Mouse (Mus musculus) intestine, embryonic 16.5 days (tissue): ENCODE measurements around the gene Cdk15. TPM values are rescaled to one million over a fixed set of nuclear protein-coding genes. Genes with fewer than 3 reads are reported as not detected.

ENCODE experiments used
- ATAC-seq: fragments of 200-750 bp; cut with Nextera tagmentation; 2 replicates; pipeline ENCODE4 v1.8.0; 2017; ENCODE audit warnings: moderate TSS enrichment, moderate library complexity
- H3K27ac ChIP-seq: fragments of 300-500 bp; sonication (generic); 2 replicates; pipeline ENCODE4 v1.5.1; 2014; ENCODE audit warnings: mild to moderate bottlenecking, low read length
- H3K27me3 ChIP-seq: fragments of 300-500 bp; sonication (generic); replicated peaks from 2 replicates; pipeline ENCODE4 v1.6.1; 2014; ENCODE audit warnings: low read length, control low read depth, mixed read lengths; ENCODE audit not compliant: control insufficient read depth, insufficient read depth
- H3K36me3 ChIP-seq: fragments of 300-500 bp; sonication (generic); 2 replicates; pipeline ENCODE4 v1.6.1; 2014; ENCODE audit warnings: low read length, control low read depth; ENCODE audit not compliant: control insufficient read depth, insufficient read depth
- H3K4me1 ChIP-seq: fragments of 300-500 bp; sonication (generic); 2 replicates; pipeline ENCODE4 v1.6.1; 2014; ENCODE audit warnings: low read length, control low read depth, mixed read lengths; ENCODE audit not compliant: control insufficient read depth, insufficient read depth
- H3K4me2 ChIP-seq: fragments of 300-500 bp; sonication (generic); 2 replicates; pipeline ENCODE4 v1.6.1; 2014; ENCODE audit warnings: low read depth, low read length, control low read depth
- H3K4me3 ChIP-seq: fragments of 300-500 bp; sonication (generic); 2 replicates; pipeline ENCODE4 v1.5.1; 2014; ENCODE audit warnings: mild to moderate bottlenecking, low read length
- H3K9ac ChIP-seq: fragments of 300-500 bp; sonication (generic); 2 replicates; pipeline ENCODE4 v1.6.1; 2014; ENCODE audit warnings: low read depth, low read length
- H3K9me3 ChIP-seq: fragments of 300-500 bp; sonication (generic); 2 replicates; pipeline ENCODE4 v1.6.1; 2016; ENCODE audit warnings: low read length, control low read depth; ENCODE audit not compliant: control insufficient read depth
- WGBS: fragments of 180-500 bp; shearing (Covaris S2); extraction: QIAGEN DNeasy Blood & Tissue Kit; methylation state at CpG from one replicate; pipeline ENCODE4 v1.1.7; 2014; 5-methylcytosine and 5-hydroxymethylcytosine counted together
- polyA plus RNA-seq: library from polyadenylated mRNA; unstranded; fragments of >200 nt; fragmentation: Nextera tagmentation; extraction: Ambion mirVana; gene quantifications from 2 replicates; pipeline ENCODE4 v1.2.1, GENCODE M21; 2015

Cdk15 gene
- polyA plus RNA-seq, 1 experiment from 2014 or later: 0.26 TPM

GRCm38 (mm10) chr1:59268931-59269330 is 12.2 kb downstream of the Cdk15 start:
- ATAC-seq: no peak
- Histone ChIP-seq H3K4me1 (peaks cover 4% of the 10 kb centered on the region), H3K36me3 (no peaks in the 10 kb centered on the region), H3K27ac (no peak overlapping the region), H3K4me2 (no peak overlapping the region), H3K9ac (no peak overlapping the region), H3K27me3 (no peaks in the 10 kb centered on the region), H3K9me3 (no peaks in the 10 kb centered on the region), H3K4me3 (no peak overlapping the region)
- WGBS: 58% methylated on average over 8 of the region's 8 CpGs

- 85% methylated on average over 6 of the region's 6 CpGs for WGBS
- H3K36me3 ChIP-seq: no peaks in the 10 kb centered on the region
- no peak for ATAC-seq
These were observed 12.8 kb downstream of the Cdk15 start for GRCm38 (mm10) chr1:59269466-59269865.

GRCm38 (mm10) chr1:59269951-59270689 is 13.4 kb downstream of the Cdk15 start:
- Histone ChIP-seq H3K27ac (no peak overlapping the region), H3K9ac (no peak overlapping the region), H3K4me1 (peaks cover 4% of the 10 kb centered on the region), H3K36me3 (no peaks in the 10 kb centered on the region), H3K9me3 (no peaks in the 10 kb centered on the region), H3K4me3 (no peak overlapping the region), H3K4me2 (no peak overlapping the region), H3K27me3 (no peaks in the 10 kb centered on the region)
- WGBS: 43% methylated on average over 20 of the region's 20 CpGs
- no peak for ATAC-seq

More at GRCm38 (mm10) chr1:59269466-59269865, 12.8 kb downstream of the Cdk15 start:
- Histone ChIP-seq H3K9me3 (no peaks in the 10 kb centered on the region), H3K4me2 (no peak overlapping the region), H3K9ac (no peak overlapping the region), H3K27ac (no peak overlapping the region), H3K4me1 (peaks cover 4% of the 10 kb centered on the region), H3K27me3 (no peaks in the 10 kb centered on the region), H3K4me3 (no peak overlapping the region)

- no peak overlapping the region for H3K4me2 ChIP-seq
- no peaks in the 10 kb centered on the region for H3K27me3 ChIP-seq
- H3K9ac ChIP-seq: no peak overlapping the region
- H3K36me3 ChIP-seq: no peaks in the 10 kb centered on the region
- no peaks in the 10 kb centered on the region for H3K9me3 ChIP-seq
- H3K4me1 ChIP-seq: peaks cover 4% of the 10 kb centered on the region
- no peak overlapping the region for H3K4me3 ChIP-seq
- WGBS: 70% methylated on average over 3 of the region's 3 CpGs
- no peak for ATAC-seq
- no peak overlapping the region for H3K27ac ChIP-seq
These were observed 15.5 kb downstream of the Cdk15 start for GRCm38 (mm10) chr1:59272189-59272588.

GRCm38 (mm10) chr1:59285880-59286279 is 29.2 kb downstream of the Cdk15 start:
- Histone ChIP-seq H3K9me3 (no peaks in the 10 kb centered on the region), H3K4me2 (no peak overlapping the region), H3K27me3 (no peaks in the 10 kb centered on the region), H3K4me1 (no peaks in the 10 kb centered on the region), H3K36me3 (no peaks in the 10 kb centered on the region), H3K4me3 (no peak overlapping the region), H3K9ac (no peak overlapping the region), H3K27ac (no peak overlapping the region)
- ATAC-seq: no peak
- WGBS: 83% methylated on average over 5 of the region's 5 CpGs

- H3K27me3 ChIP-seq: no peaks in the 10 kb centered on the region
- WGBS: 71% methylated on average over 13 of the region's 13 CpGs
- no peak for ATAC-seq
- no peaks in the 10 kb centered on the region for H3K4me1 ChIP-seq
- no peaks in the 10 kb centered on the region for H3K36me3 ChIP-seq
- H3K9me3 ChIP-seq: no peaks in the 10 kb centered on the region
- H3K4me3 ChIP-seq: no peak overlapping the region
- no peak overlapping the region for H3K9ac ChIP-seq
- no peak overlapping the region for H3K27ac ChIP-seq
- H3K4me2 ChIP-seq: no peak overlapping the region
These were observed 29.7 kb downstream of the Cdk15 start for GRCm38 (mm10) chr1:59286316-59286850.

GRCm38 (mm10) chr1:59287733-59288132 is 31.0 kb downstream of the Cdk15 start:
- WGBS: 74% methylated on average over 8 of the region's 8 CpGs

GRCm38 (mm10) chr1:59291652-59292051 is 34.9 kb downstream of the Cdk15 start:
- 37% methylated on average over 2 of the region's 2 CpGs for WGBS
- no peaks in the 10 kb centered on the region for H3K36me3 ChIP-seq

More at GRCm38 (mm10) chr1:59287733-59288132, 31.0 kb downstream of the Cdk15 start:
- no peak overlapping the region for H3K27ac ChIP-seq
- H3K4me1 ChIP-seq: no peaks in the 10 kb centered on the region
- no peak overlapping the region for H3K4me2 ChIP-seq
- no peaks in the 10 kb centered on the region for H3K9me3 ChIP-seq
- H3K27me3 ChIP-seq: no peaks in the 10 kb centered on the region
- H3K36me3 ChIP-seq: no peaks in the 10 kb centered on the region
- H3K9ac ChIP-seq: no peak overlapping the region
- no peak overlapping the region for H3K4me3 ChIP-seq
- no peak for ATAC-seq

GRCm38 (mm10) chr1:59295769-59296168 is 39.1 kb downstream of the Cdk15 start:
- 61% methylated on average over 1 of the region's 1 CpGs for WGBS

More at GRCm38 (mm10) chr1:59291652-59292051, 34.9 kb downstream of the Cdk15 start:
- no peak overlapping the region for H3K4me2 ChIP-seq
- ATAC-seq: no peak
- H3K27me3 ChIP-seq: no peaks in the 10 kb centered on the region
- no peaks in the 10 kb centered on the region for H3K4me1 ChIP-seq
- no peak overlapping the region for H3K9ac ChIP-seq
- H3K9me3 ChIP-seq: no peaks in the 10 kb centered on the region
- H3K4me3 ChIP-seq: no peak overlapping the region
- H3K27ac ChIP-seq: no peak overlapping the region

More at GRCm38 (mm10) chr1:59295769-59296168, 39.1 kb downstream of the Cdk15 start:
- H3K9ac ChIP-seq: no peak overlapping the region
- H3K9me3 ChIP-seq: no peaks in the 10 kb centered on the region
- no peak for ATAC-seq
- no peaks in the 10 kb centered on the region for H3K36me3 ChIP-seq
- no peaks in the 10 kb centered on the region for H3K27me3 ChIP-seq
- no peak overlapping the region for H3K4me3 ChIP-seq
- no peak overlapping the region for H3K4me2 ChIP-seq
- no peaks in the 10 kb centered on the region for H3K4me1 ChIP-seq
- no peak overlapping the region for H3K27ac ChIP-seq
